Mouse (Mus musculus) forebrain, embryonic 14.5 days (tissue): ENCODE measurements around the gene Dalrd3. TPM values are rescaled to one million over a fixed set of nuclear protein-coding genes. Genes with fewer than 3 reads are reported as not detected.

ENCODE experiments used
- ATAC-seq: fragments of 200-750 bp; cut with Nextera tagmentation; 2 replicates; pipeline ENCODE4 v1.8.0; 2017; ENCODE audit warnings: mild to moderate bottlenecking, moderate library complexity
- DNase-seq: peaks from one replicate; pipeline ENCODE4 v3.0.0-alpha.2; 2015; ENCODE audit warnings: low spot score
- H3K27ac ChIP-seq: fragments of 300-500 bp; sonication (generic); 2 replicates; pipeline ENCODE4 v1.5.1; 2014; ENCODE audit warnings: low read depth, mild to moderate bottlenecking, control low read depth, low read length, moderate library complexity
- H3K27me3 ChIP-seq: fragments of 300-500 bp; sonication (generic); replicated peaks from 2 replicates; pipeline ENCODE4 v1.6.1; 2014; ENCODE audit warnings: low read length, control low read depth, mixed read lengths; ENCODE audit not compliant: control insufficient read depth, insufficient read depth
- H3K36me3 ChIP-seq: fragments of 300-500 bp; sonication (generic); 2 replicates; pipeline ENCODE4 v1.6.1; 2014; ENCODE audit warnings: low read length, control low read depth; ENCODE audit not compliant: control insufficient read depth, insufficient read depth
- H3K4me1 ChIP-seq: fragments of 300-500 bp; sonication (generic); 2 replicates; pipeline ENCODE4 v1.6.1; 2014; ENCODE audit warnings: antibody characterized with exemption, low read length, control low read depth; ENCODE audit not compliant: control insufficient read depth, insufficient read depth
- H3K4me2 ChIP-seq: fragments of 300-500 bp; sonication (generic); 2 replicates; pipeline ENCODE4 v1.6.1; 2014; ENCODE audit warnings: mild to moderate bottlenecking, control low read depth, low read length
- H3K4me3 ChIP-seq: fragments of 300-500 bp; sonication (generic); 2 replicates; pipeline ENCODE4 v1.5.1; 2014; ENCODE audit warnings: low read depth, low read length, control low read depth
- H3K9ac ChIP-seq: fragments of 300-500 bp; sonication (generic); 2 replicates; pipeline ENCODE4 v1.6.1; 2014; ENCODE audit warnings: mild to moderate bottlenecking, low read length, control low read depth, moderate library complexity
- H3K9me3 ChIP-seq: fragments of 300-500 bp; sonication (generic); replicated peaks from 2 replicates; pipeline ENCODE4 v1.6.1; 2016; ENCODE audit warnings: low read length, control low read depth, mixed read lengths; ENCODE audit not compliant: control insufficient read depth
- WGBS: fragments of 180-500 bp; shearing (Covaris S2); extraction: QIAGEN DNeasy Blood & Tissue Kit; methylation state at CpG from one replicate; pipeline ENCODE4 v1.1.7; 2014; 5-methylcytosine and 5-hydroxymethylcytosine counted together
- polyA plus RNA-seq: library from polyadenylated mRNA; unstranded; fragments of >200 nt; fragmentation: Nextera tagmentation; extraction: Ambion mirVana; gene quantifications from 2 replicates; pipeline ENCODE4 v1.2.1, GENCODE M21; 2014

Gene Dalrd3
- 188 and 190 TPM in 2 replicates for polyA plus RNA-seq

DNA sequence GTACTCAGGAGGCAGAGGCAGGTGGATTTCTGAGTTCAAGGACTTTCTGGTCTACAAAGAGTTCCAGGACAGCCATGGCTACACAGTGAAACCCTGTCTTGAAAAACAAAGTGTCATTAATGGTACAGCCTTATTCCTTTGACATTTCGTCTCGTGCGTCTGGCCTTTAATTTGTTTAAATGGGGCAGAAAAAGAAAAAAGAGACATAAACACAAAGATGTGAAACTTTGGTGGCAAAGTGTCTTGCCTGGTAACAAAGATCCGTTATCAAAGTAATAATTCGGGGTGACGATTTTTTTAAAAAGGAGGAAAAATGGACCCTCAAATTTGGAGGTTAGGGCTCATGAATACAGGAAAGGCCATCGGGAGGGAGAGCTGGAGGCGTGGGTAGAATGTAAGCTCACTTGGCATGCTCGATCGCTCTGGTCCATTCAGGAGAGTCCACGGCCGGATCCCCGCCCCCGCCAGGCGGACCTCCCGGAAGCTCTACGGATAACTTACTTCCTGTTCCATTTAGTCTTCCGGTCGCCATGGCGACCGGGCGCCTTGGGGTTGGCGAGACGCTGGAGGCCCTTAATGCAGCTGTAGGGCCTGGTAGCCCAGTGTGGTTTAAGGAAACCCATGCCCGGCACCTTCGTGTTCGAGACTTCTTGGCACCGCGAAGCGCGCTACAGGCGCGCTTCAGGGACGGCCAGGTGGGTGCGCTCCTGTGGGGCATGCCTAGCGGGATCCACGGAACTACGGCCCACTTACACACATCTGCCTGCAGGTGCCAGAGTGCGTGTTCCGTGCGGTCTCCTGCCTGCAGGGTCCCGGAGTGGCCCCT is at the start of gene Dalrd3:
Gene Dalrd3 (plus strand): TSS at position 506 of the 826 bp plus-strand sequence.
- H3K4me2 ChIP-seq, result peak within 1 kb of the TSS; percentile 98
- H3K27me3 ChIP-seq, result no peaks in the 10 kb centered on the region
- H3K27ac ChIP-seq, result peak within 1 kb of the TSS; percentile 52
- H3K4me1 ChIP-seq, result peaks cover 23% of the 10 kb centered on the region
- H3K9ac ChIP-seq, result peak within 1 kb of the TSS; percentile 62
- H3K9me3 ChIP-seq, result no peaks in the 10 kb centered on the region
- H3K4me3 ChIP-seq, result peak within 1 kb of the TSS; percentile 58
- 5% methylated on average over 42 of the region's 42 CpGs for WGBS
- DNase-seq, result peak; percentile 97
- H3K36me3 ChIP-seq, result peaks cover 54% of the 10 kb centered on the region
- peak; percentile 69 for ATAC-seq

DNA sequence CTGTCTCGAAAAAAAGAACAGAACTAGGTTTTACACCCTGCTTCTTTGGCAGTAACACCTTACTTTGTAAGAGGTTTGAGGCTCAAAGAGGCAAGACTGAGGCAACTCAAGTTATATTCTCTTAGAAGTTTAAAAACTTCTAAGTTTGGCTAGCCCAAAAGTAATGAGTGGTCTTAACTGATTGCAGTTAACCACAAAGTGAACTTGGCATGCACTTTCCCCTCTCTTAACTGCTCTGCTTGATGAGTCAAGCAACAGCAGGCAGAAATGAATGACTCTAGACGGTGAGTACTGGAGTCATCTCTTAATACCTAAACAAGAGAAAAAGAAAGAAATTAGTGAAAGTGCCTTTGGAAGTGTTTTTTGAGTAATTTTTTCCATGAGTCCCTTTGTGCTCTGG is 48.1 kb upstream of the Dalrd3 start:
- Histone ChIP-seq H3K4me2 (no peak overlapping the region), H3K4me3 (no peak overlapping the region)
- 53% methylated on average over 2 of the region's 2 CpGs for WGBS

DNA sequence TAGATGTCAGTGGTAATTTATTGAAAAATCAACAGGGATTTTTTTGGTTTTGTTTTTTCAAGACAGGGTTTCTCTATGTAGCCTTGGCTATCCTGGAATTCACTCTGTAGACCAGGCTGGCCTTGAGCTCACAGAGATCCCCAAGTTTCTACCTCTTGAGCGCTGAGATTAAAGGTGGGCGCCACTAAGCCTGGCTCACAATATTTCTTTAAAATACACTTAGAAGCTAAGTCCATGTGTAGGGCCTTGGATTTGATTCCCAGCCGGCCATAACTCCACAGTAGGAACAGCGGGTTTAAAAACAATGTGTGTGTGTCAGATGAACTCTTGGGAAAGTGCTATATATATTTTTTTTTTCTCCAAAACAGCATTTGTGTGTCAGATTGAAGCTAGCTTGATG is 46.3 kb upstream of the Dalrd3 start:
- Histone ChIP-seq H3K9ac (no peak overlapping the region), H3K4me3 (no peak overlapping the region), H3K27me3 (no peaks in the 10 kb centered on the region), H3K9me3 (no peaks in the 10 kb centered on the region), H3K36me3 (peaks cover 11% of the 10 kb centered on the region; the same call in 1 of the 2 replicates), H3K4me1 (peaks cover 16% of the 10 kb centered on the region), H3K27ac (no peak overlapping the region), H3K4me2 (no peak overlapping the region)
- no peak for ATAC-seq
- DNase-seq, result no peak
- WGBS, result 95% methylated on average over 4 of the region's 4 CpGs

More for the DNA sequence above, 48.1 kb upstream of the Dalrd3 start:
- Histone ChIP-seq H3K36me3 (peaks cover 11% of the 10 kb centered on the region; the same call in 1 of the 2 replicates), H3K27me3 (no peaks in the 10 kb centered on the region), H3K9me3 (no peaks in the 10 kb centered on the region), H3K27ac (no peak overlapping the region), H3K9ac (no peak overlapping the region), H3K4me1 (peaks cover 16% of the 10 kb centered on the region)
- peak; percentile 3 for DNase-seq
- ATAC-seq, result no peak

DNA sequence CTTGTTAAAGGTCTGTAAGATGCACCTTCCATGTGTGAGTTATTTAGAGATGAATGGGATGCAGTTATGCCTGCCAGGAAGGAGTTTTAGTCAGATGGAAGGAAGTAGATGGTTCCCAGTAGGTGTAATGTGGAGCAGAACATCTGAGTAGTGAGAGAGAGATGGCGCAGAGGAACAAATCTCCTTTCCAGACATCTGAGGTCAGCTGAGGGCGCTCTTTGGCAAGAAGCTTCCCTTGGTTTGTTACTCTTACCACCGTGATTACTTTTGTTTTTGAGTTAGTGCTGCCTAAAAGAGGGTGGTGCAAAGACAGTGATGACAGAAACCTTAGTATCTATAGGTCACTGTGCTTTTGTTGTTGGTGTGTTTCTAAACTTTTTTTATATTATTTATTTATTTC is 44.3 kb upstream of the Dalrd3 start:
- Histone ChIP-seq H3K4me3 (no peak overlapping the region), H3K9ac (no peak overlapping the region), H3K4me1 (peaks cover 6% of the 10 kb centered on the region; the same call in 1 of the 2 replicates), H3K4me2 (no peak overlapping the region), H3K9me3 (no peaks in the 10 kb centered on the region), H3K36me3 (peaks cover 28% of the 10 kb centered on the region), H3K27ac (no peak overlapping the region), H3K27me3 (no peaks in the 10 kb centered on the region)
- 89% methylated on average over 3 of the region's 3 CpGs for WGBS
- DNase-seq, result no peak
- ATAC-seq, result no peak

DNA sequence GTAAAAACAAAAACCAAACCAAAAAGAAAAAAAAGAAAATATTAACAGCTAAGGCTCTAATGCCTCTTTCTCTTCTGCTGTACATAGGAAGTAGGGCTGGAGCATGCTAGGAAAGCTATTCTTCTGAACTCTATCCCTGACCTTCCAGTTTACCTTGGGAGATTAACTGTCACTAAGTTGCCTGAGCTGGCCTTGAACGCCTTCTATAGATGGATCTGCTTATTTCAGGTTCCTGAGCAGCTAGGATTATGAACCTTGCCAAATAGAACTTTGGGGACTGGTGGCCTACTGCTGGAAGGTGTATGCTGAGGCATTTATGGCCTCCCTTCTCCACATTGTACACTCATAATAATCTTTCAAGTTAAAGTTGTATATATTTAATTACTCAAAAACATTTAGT is 38.7 kb upstream of the Dalrd3 start:
- Histone ChIP-seq H3K27ac (no peak overlapping the region), H3K4me2 (no peak overlapping the region), H3K9ac (no peak overlapping the region), H3K4me3 (no peak overlapping the region), H3K4me1 (no peaks in the 10 kb centered on the region), H3K36me3 (peaks cover 74% of the 10 kb centered on the region), H3K27me3 (no peaks in the 10 kb centered on the region), H3K9me3 (no peaks in the 10 kb centered on the region)
- DNase-seq (no peak), ATAC-seq (no peak)
- 93% methylated on average over 1 of the region's 1 CpGs for WGBS

DNA sequence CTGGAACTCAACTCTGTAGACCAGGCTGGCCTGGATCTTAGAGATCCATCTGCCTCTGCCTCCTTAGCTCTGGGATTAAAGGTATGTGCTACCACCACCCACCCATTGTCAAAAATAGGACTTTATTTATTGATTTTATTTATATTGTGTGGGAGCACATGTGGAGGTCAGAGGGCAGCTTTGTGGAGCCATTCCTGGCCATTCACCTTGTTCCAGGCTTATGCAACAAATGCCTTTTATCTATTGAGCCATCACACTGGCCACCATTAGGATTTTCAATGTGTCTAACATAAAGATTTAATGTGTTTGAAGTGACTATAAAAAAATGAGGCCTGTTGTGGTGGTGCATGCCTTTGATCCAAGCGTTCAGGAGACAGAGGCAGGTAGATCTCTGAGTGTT is 38.2 kb upstream of the Dalrd3 start:
- no peak for ATAC-seq
- 91% methylated on average over 1 of the region's 1 CpGs for WGBS
- no peaks in the 10 kb centered on the region for H3K4me1 ChIP-seq
- H3K27ac ChIP-seq, result no peak overlapping the region
- DNase-seq, result no peak
- H3K4me3 ChIP-seq, result no peak overlapping the region
- H3K4me2 ChIP-seq, result no peak overlapping the region
- no peak overlapping the region for H3K9ac ChIP-seq
- H3K27me3 ChIP-seq, result no peaks in the 10 kb centered on the region
- H3K36me3 ChIP-seq, result peaks cover 79% of the 10 kb centered on the region
- no peaks in the 10 kb centered on the region for H3K9me3 ChIP-seq

DNA sequence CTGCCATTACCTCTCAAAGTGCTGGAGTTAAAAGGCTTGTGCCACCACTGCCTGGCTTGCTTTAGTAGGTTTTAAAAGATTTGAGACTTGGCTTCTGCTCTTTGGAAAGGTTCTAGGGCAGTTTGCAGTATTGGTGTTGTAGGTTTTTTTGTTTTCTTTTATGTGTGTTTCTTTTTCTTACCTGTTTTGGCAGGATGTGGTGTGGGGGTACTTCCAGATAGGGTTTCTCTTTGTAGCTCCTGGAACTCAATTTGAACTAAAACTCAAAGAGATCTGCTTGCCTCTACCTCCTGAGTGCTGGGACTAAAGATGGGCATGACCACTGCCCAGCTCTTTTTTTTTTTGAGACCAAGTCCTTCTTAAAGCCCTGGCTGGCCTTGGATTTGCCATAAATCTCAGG is 28.8 kb upstream of the Dalrd3 start:
- no peak overlapping the region for H3K9ac ChIP-seq
- no peak for ATAC-seq

DNA sequence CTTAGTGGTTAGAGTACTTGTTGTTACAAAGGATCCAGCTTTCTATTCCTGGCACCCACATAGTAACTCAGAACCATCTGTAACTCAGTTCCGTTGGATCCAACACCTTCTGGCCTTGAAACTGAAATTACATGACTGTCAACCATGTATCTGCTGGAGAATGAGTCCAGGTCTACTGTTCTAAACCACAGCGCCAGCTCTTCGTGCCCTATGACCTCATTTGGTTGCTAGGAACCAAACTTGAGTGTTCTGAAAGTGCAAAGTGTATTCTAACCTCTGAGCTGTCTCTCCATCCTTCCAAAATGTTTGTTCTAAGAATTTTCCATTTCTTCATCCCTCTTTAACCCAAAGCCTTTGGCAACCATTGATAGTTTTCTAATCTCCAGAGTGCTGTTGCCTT is 23.7 kb upstream of the Dalrd3 start:
- Histone ChIP-seq H3K4me3 (no peak overlapping the region), H3K4me2 (no peak overlapping the region), H3K27me3 (no peaks in the 10 kb centered on the region), H3K4me1 (no peaks in the 10 kb centered on the region), H3K9me3 (no peaks in the 10 kb centered on the region), H3K36me3 (peaks cover 90% of the 10 kb centered on the region), H3K9ac (no peak overlapping the region), H3K27ac (no peak overlapping the region)
- 95% methylated on average over 3 of the region's 3 CpGs for WGBS
- ATAC-seq (no peak), DNase-seq (no peak)

More for the DNA sequence above, 28.8 kb upstream of the Dalrd3 start:
- H3K36me3 ChIP-seq, result peaks cover 90% of the 10 kb centered on the region
- no peaks in the 10 kb centered on the region for H3K4me1 ChIP-seq
- no peak overlapping the region for H3K4me3 ChIP-seq
- H3K9me3 ChIP-seq, result no peaks in the 10 kb centered on the region
- H3K27ac ChIP-seq, result no peak overlapping the region
- H3K27me3 ChIP-seq, result no peaks in the 10 kb centered on the region
- no peak for DNase-seq
- H3K4me2 ChIP-seq, result no peak overlapping the region

DNA sequence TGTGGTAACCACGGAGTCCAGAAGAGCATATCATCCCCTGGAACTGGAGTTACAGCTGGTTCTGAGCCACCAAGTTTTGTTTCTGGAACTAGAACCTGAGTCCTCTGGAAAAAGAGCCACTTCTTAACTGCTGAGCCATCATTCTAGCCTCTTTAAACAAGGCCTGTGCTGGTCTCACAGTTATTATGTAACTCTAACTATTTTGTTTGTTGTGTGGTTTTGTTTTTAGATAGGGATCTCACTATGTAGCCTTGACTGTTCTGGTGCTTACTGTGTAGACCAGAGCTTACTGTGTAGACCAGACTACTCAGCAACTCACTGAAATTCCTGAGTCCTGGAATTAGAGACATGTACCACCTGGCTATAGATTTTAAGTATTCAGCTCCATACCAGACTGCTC is 22.8 kb upstream of the Dalrd3 start:
- Histone ChIP-seq H3K9ac (no peak overlapping the region), H3K4me1 (no peaks in the 10 kb centered on the region), H3K27ac (no peak overlapping the region), H3K36me3 (peaks cover 89% of the 10 kb centered on the region), H3K4me2 (no peak overlapping the region), H3K27me3 (no peaks in the 10 kb centered on the region), H3K4me3 (no peak overlapping the region), H3K9me3 (no peaks in the 10 kb centered on the region)
- 97% methylated on average over 1 of the region's 1 CpGs for WGBS
- ATAC-seq, result no peak
- DNase-seq, result no peak
